Mouse (Mus musculus) adrenal gland, adult 2 months (tissue): Measurements from ENCODE around the gene Dio1. TPM values are rescaled to one million over a fixed set of nuclear protein-coding genes. Genes with fewer than 3 reads are reported as not detected.

Experiments used
- DNase-seq: peaks from one replicate; pipeline ENCODE4 v3.0.0; 2021
- polyA plus RNA-seq: library from polyadenylated mRNA; depleted of rRNA; stranded (reverse); fragments of >200 nt; gene quantifications from 2 replicates; pipeline ENCODE4 v1.2.3, GENCODE M21; 2012; rRNA removed
- total RNA-seq, 2 experiments: library from RNA; stranded (reverse); gene quantifications; 2 replicates each; pipeline ENCODE4 v1.2.3; 2021

Gene Dio1
- total and polyA plus RNA-seq, 3 experiments, result 0.45 to 0.61 TPM; not detected in 1

GRCm38 (mm10) chr4:107246040-107246439 lies 60.9 kb downstream of the Dio1 start:
- no peak for DNase-seq

DNA sequence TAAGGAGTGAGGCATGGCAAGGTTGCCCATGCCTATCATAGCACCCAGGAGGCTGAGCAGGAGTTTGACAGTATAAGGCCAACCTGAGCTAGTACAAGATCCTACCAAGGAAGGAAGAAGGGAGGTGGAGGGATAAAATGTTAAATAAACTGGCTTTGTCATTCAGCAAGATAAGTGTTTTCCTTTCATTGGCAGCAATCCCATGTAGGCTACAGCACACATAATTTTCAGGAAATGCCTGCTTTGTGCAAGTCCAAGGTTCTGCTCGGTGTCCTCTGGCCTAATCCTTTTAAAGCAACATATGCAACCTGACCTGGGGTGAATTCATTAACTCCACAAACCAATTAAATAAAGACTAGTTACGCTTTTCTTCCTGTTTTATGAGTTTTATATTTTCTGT lies 61.6 kb downstream of the Dio1 start:
- no peak for DNase-seq

- DNase-seq, result no peak
These were observed 63.3 kb downstream of the Dio1 start for GRCm38 (mm10) chr4:107243365-107244333.

Other genes starting within 250 kb of the Dio1 start
- 100 to 1,000 TPM in 1 of 2 experiments, 10 to 100 TPM in 1; 97.2 to 102 TPM for gene Mrpl37, start 240.3 kb downstream of the Dio1 start, total RNA-seq
- gene Mrpl37, start 240.3 kb downstream of the Dio1 start, polyA plus RNA-seq, result 76.4 and 77.1 TPM in 2 replicates
- 10 to 100 TPM; 22.9 to 27.3 TPM for gene Cyb5rl, start 240.2 kb downstream of the Dio1 start, total RNA-seq
- 13.4 and 14.1 TPM in 2 replicates for gene Cyb5rl, start 240.2 kb downstream of the Dio1 start, polyA plus RNA-seq
- not detected for gene Cdcp2, start 210.3 kb downstream of the Dio1 start, total RNA-seq
- gene Cdcp2, start 210.3 kb downstream of the Dio1 start, polyA plus RNA-seq, result 0.06 and 0.08 TPM in 2 replicates
- 100 to 1,000 TPM; 274 to 379 TPM for gene Tmem59, start 128.8 kb downstream of the Dio1 start, total RNA-seq
- 746 and 999 TPM in 2 replicates for gene Tmem59, start 128.8 kb downstream of the Dio1 start, polyA plus RNA-seq
- 10 to 100 TPM; 22.7 to 26.7 TPM for gene Tceanc2, start 128.1 kb downstream of the Dio1 start, total RNA-seq
- gene Tceanc2, start 128.1 kb downstream of the Dio1 start, polyA plus RNA-seq, result 5.3 and 5.4 TPM in 2 replicates
- not detected for gene Ldlrad1, start 98.0 kb downstream of the Dio1 start, total RNA-seq
- 0.15 and 0.45 TPM in 2 replicates for gene Ldlrad1, start 98.0 kb downstream of the Dio1 start, polyA plus RNA-seq
- 10 to 100 TPM; 28.0 to 31.7 TPM for gene Lrrc42, start 53.6 kb downstream of the Dio1 start, total RNA-seq
- gene Lrrc42, start 53.6 kb downstream of the Dio1 start, polyA plus RNA-seq, result 7.7 and 9.0 TPM in 2 replicates
- 10 to 100 TPM; 16.7 to 19.1 TPM for gene Hspb11, start 53.6 kb downstream of the Dio1 start, total RNA-seq
- 0.30 and 0.83 TPM in 2 replicates for gene Hspb11, start 53.6 kb downstream of the Dio1 start, polyA plus RNA-seq
- 10 to 100 TPM; 48.3 to 64.3 TPM for gene Yipf1, start 7.2 kb upstream of the Dio1 start, total RNA-seq
- 19.7 and 30.3 TPM in 2 replicates for gene Yipf1, start 7.2 kb upstream of the Dio1 start, polyA plus RNA-seq
- 10 to 100 TPM; 10.7 to 11.3 TPM for gene Ndc1, start 60.6 kb upstream of the Dio1 start, total RNA-seq
- 15.9 and 17.0 TPM in 2 replicates for gene Ndc1, start 60.6 kb upstream of the Dio1 start, polyA plus RNA-seq
- 1 to 10 TPM in 1 of 2 experiments, under 1 TPM in 1; 0.26 to 1.5 TPM for gene Glis1, start 127.4 kb upstream of the Dio1 start, total RNA-seq
- 0.76 and 1.1 TPM in 2 replicates for gene Glis1, start 127.4 kb upstream of the Dio1 start, polyA plus RNA-seq